In the genomic region with DNA sequence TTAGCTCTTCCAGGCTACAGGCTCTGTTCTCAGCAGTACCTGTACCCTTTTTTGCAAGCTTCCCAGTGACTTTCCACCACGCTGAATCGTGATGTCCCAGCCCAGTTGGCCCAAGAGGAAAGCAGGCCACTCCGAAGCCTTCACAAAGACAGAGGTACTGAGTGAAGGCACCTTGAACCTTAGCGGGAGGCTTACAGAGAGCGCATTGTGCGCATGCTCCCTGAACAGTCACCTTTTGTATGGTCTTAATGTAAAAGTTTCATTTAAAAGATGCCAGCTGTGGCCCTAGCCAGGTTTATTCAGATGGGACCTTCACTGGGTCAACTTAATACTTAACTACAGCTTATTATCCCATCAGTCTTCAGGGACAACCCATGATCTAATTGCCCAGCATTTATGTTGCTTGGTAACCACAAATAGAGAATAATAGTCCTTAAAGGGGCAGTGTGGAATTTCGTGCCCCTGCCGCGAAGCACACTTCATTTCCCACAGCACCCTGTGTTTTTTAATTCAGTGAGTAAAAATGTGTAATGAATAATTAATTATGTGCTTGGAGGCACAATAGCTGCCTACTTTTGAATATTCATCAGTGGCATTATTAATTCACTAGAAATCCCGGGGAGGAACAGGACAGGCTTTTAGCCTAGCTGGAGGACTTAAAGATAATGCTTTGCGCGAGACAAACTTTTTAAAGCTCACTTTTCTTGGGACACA, we compare ENCODE assay signal across 13 mouse cellular contexts.
DNase-seq lines count a peak whose midpoint lies in the region; ATAC-seq lines count a peak whose summit lies in the region.
"Had no signal": no experiment of that assay in that cellular context is flagged by ENCODE, and none has a peak within 500 bp of the region (broad histone marks: within the 10 kb centered on the region; RNA-seq: fewer than 3 reads in every experiment).

No protein-coding gene starts in this region.

- ATAC-seq in neural tube, embryonic 11.5 days (ENCODE audit: insufficient read depth, low FRiP score, low TSS enrichment), result peak; percentile 77
- ATAC-seq in hindbrain, embryonic 11.5 days (ENCODE audit: low FRiP score), result peak; percentile 87
- peak; percentile 58 for ATAC-seq in midbrain, embryonic 14.5 days (ENCODE audit: low FRiP score, low TSS enrichment)
- ATAC-seq in erythroid progenitor cell, adult 5-6 weeks (replicated peaks; ENCODE audit: low FRiP score, poor library complexity, severe bottlenecking), result no peak
- ATAC-seq: activated CD4-positive, CD25-positive, alpha-beta regulatory T cell, adult 4 months had no signal

- H3K27ac ChIP-seq in neural tube, embryonic 11.5 days (ENCODE audit: low read depth, low read length), result no peak overlapping the region
- H3K27ac ChIP-seq in hindbrain, embryonic 11.5 days (ENCODE audit: low read depth, low read length), result peak overlapping the region; percentile 74
- H3K27ac ChIP-seq in midbrain, embryonic 14.5 days (replicated peaks; ENCODE audit: low read depth, low read length), result peak overlapping the region; percentile 69
- H3K27ac ChIP-seq: gastrocnemius, adult 2 months had no signal

- H3K36me3 ChIP-seq in neural tube, embryonic 11.5 days (ENCODE audit: control insufficient read depth, insufficient read depth, low read length), result no peaks in the 10 kb centered on the region
- no peaks in the 10 kb centered on the region for H3K36me3 ChIP-seq in hindbrain, embryonic 11.5 days (ENCODE audit: control insufficient read depth, insufficient read depth, low read length)
- H3K36me3 ChIP-seq in midbrain, embryonic 14.5 days (ENCODE audit: control insufficient read depth, insufficient read depth, low read length), result no peaks in the 10 kb centered on the region

- 0 out of 2 replicates have a peak, but pooled peaks cover 3% of the 10 kb centered on the region for H3K4me1 ChIP-seq in neural tube, embryonic 11.5 days (ENCODE audit: control insufficient read depth, insufficient read depth, low read length)
- H3K4me1 ChIP-seq in hindbrain, embryonic 11.5 days (replicated peaks; ENCODE audit: control insufficient read depth, insufficient read depth, low read length), result no peaks in the 10 kb centered on the region
- H3K4me1 ChIP-seq in midbrain, embryonic 14.5 days (ENCODE audit: control insufficient read depth, insufficient read depth, low read length), result peaks cover 4% of the 10 kb centered on the region; the same call in 1 of the 2 replicates

- no peak overlapping the region for H3K4me3 ChIP-seq in neural tube, embryonic 11.5 days (ENCODE audit: low read depth, low read length)
- no peak overlapping the region for H3K4me3 ChIP-seq in hindbrain, embryonic 11.5 days (ENCODE audit: low read depth, low read length)
- H3K4me3 ChIP-seq in midbrain, embryonic 14.5 days (replicated peaks; ENCODE audit: low read depth, low read length), result no peak overlapping the region
- H3K4me3 ChIP-seq: gastrocnemius, adult 2 months had no signal

- no peak for DNase-seq in neural tube, embryonic 11.5 days (ENCODE audit: low spot score)
- no peak for DNase-seq in neural tube, embryonic 10.5 days (ENCODE audit: extremely low spot score, low spot score)
- DNase-seq in hindbrain, embryonic 11.5 days (ENCODE audit: low spot score), result peak; percentile 42
- DNase-seq in midbrain, embryonic 14.5 days, result peak; percentile 74
- no peak for DNase-seq in thymus, postnatal 0 days (ENCODE audit: low spot score)
- DNase-seq in right cerebral cortex, postnatal 14 days, result no peak
- DNase-seq: cerebellum, postnatal 10 days; gastrocnemius, adult 2 months; kidney, postnatal 10 days; lung, embryonic 14.5 days; thymus, adult 2 months had no signal

- 77% methylated on average over 12 of the region's 12 CpGs for WGBS in neural tube, embryonic 11.5 days
- WGBS in hindbrain, embryonic 11.5 days, result 70% methylated on average over 12 of the region's 12 CpGs
- WGBS in midbrain, embryonic 14.5 days, result 50% methylated on average over 12 of the region's 12 CpGs

- no peak overlapping the region for H3K9ac ChIP-seq in neural tube, embryonic 11.5 days (ENCODE audit: low read length)
- no peak overlapping the region for H3K9ac ChIP-seq in hindbrain, embryonic 11.5 days (ENCODE audit: low read depth, low read length)
- H3K9ac ChIP-seq in midbrain, embryonic 14.5 days (replicated peaks; ENCODE audit: low read length), result no peak overlapping the region
- H3K9ac ChIP-seq: lung, embryonic 14.5 days had no signal

- H3K4me2 ChIP-seq in neural tube, embryonic 11.5 days (ENCODE audit: low read depth), result no peak overlapping the region
- no peak overlapping the region for H3K4me2 ChIP-seq in hindbrain, embryonic 11.5 days (replicated peaks; ENCODE audit: low read depth, low read length)
- no peak overlapping the region for H3K4me2 ChIP-seq in midbrain, embryonic 14.5 days (ENCODE audit: low read length)
- H3K4me2 ChIP-seq: lung, embryonic 14.5 days had no signal

- no peaks in the 10 kb centered on the region for H3K27me3 ChIP-seq in neural tube, embryonic 11.5 days (ENCODE audit: control insufficient read depth, insufficient read depth, low read length)
- no peaks in the 10 kb centered on the region for H3K27me3 ChIP-seq in hindbrain, embryonic 11.5 days (ENCODE audit: control insufficient read depth, insufficient read depth, low read length)
- no peaks in the 10 kb centered on the region for H3K27me3 ChIP-seq in midbrain, embryonic 14.5 days (ENCODE audit: control insufficient read depth, insufficient read depth, low read length)

- H3K9me3 ChIP-seq in neural tube, embryonic 11.5 days (ENCODE audit: control insufficient read depth, low read length), result 0 out of 2 replicates have a peak, but pooled peaks cover 13% of the 10 kb centered on the region
- H3K9me3 ChIP-seq in hindbrain, embryonic 11.5 days (ENCODE audit: control insufficient read depth, low read length), result peaks cover 3% of the 10 kb centered on the region
- peaks cover 27% of the 10 kb centered on the region; the same call in 1 of the 2 replicates for H3K9me3 ChIP-seq in midbrain, embryonic 14.5 days (ENCODE audit: control insufficient read depth, low read length)

Comparison
In these comparisons a context has a peak if more than half of its experiments do, and no peak if none do; other contexts are left out.
1. DNase-seq: peak in hindbrain, embryonic 11.5 days (single experiment) and midbrain, embryonic 14.5 days (single experiment); none in neural tube, embryonic 11.5 days (single experiment), neural tube, embryonic 10.5 days (single experiment), thymus, postnatal 0 days (single experiment) and right cerebral cortex, postnatal 14 days (single experiment).